Mouse (Mus musculus) adrenal gland, adult 2 months (tissue): ENCODE data around the gene Bcdin3d. TPM values are rescaled to one million over a fixed set of nuclear protein-coding genes. Genes with fewer than 3 reads are reported as not detected.
"Not testable (repeated sequence)": the region's sequence is repeated elsewhere in the genome, so short reads cannot be mapped to it uniquely, and the experiment has no call there.

ENCODE experiments used
- DNase-seq: peaks from one replicate; pipeline ENCODE4 v3.0.0; 2021
- polyA plus RNA-seq: library from polyadenylated mRNA; depleted of rRNA; stranded (reverse); fragments of >200 nt; gene quantifications from 2 replicates; pipeline ENCODE4 v1.2.3, GENCODE M21; 2012
- total RNA-seq, 2 experiments: library from RNA; stranded (reverse); gene quantifications; 2 replicates each; pipeline ENCODE4 v1.2.3; 2021

Bcdin3d gene
- total and polyA plus RNA-seq, 3 experiments = 3.3 to 6.4 (median 4.5) TPM

DNA sequence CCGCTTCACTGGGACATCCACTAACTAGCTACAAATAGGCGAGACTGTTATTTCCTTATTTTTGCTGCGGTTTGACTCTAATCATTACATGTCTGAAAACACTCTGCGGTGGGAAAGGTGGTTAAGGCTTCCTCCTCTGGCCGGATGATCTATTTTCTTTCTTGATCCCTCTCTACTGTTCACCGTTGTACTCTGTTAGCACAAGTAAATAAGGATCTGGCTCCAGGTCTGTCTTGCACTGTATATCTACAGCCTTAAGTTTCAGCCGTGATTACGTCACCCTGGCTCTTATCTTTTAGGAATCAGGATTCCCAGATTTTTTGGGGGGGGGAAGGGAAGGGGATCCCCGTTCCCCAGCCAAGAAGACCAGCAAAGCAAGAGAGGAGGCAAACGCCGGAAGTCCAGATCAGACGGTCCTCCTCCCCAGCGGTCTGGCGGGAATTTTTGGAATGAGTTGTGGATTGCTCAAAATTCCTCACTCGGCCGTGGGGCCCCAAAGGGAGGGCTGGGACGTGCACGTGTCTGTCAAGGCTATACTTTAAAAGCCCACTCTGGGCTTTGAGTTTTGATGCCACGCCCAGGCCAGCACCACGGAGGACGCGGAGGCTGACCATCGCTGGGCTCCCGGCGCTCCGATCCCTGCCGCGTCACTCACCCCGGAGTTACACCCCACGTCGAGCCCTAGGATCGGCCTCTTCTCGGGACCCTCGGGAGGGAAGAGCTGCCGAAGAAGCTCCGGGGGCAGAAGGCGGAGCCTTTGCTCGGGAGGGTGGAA lies 542 bp downstream of the Bcdin3d start:
- peak; percentile 83 for DNase-seq

DNA sequence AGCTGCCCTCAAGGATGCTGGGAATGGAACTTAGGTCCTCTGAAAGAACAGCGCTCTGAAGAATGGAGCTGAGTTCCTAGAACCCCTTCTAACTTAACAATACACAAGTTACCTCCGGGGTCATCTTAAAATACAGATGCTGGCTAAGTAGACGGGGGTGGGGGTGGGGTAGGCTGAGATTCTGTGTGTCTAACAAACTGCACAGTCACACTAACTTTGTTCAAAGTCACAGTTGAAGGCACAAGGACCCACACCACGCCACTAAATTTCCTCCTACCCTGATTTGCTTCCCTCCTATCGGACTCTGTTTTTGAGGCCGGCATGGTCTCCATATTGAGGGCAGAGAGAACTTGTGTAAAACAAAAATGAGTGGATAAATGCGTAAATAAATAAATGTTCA lies 1.6 kb downstream of the Bcdin3d start:
- no peak for DNase-seq

DNA sequence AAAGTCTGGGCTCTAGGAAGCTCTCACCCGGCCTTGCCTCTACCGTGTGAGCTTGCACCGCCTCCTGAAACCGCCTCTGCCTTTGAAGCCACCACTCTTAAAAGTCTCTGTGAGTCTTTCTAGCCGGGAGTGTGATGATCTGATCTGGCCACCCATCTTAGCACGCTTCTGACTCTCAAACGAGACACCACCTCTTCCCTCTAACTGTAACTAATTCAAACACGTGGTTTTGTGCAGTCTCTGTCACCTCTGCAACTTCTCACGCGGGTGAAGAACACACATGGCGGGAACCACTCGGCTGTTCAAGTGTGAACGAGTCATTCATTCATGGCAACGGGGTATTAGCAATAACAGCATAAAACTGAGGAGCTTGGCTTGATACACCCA lies 2.9 kb downstream of the Bcdin3d start:
- no peak for DNase-seq

DNA sequence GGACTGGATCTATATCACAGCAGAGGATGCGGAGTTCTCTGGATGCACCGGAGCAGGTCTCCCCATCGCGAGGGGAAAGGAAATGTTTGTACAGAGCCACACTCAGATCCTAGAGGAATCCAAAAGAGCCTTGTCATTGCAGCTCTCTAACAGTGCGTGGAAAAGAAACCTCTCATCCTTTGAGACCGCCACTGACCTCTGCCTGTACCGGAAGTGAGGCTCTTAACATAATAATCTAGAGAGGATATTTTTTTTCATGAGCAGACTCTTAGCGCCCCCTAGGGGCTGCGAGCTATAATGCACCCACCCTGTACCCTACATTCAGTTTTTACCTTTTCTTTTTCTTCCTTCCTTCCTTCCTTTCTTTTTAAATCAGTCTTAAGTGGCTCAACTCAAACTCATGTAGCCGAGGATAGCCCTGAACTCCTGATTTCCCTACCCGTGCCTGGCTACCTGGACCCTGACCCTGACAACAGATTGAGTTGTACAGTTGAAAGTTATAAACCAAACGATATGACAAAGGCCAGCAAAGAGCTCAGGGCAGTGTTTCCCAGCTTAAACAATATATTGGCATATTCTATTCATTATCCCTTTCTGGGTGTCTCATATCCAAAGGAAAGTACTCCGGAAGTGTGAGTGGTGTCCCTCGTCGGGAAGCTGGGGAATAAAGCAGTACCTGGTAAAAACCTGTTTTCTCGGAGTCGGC lies 3.4 kb downstream of the Bcdin3d start:
- peak; percentile 61 for DNase-seq

DNA sequence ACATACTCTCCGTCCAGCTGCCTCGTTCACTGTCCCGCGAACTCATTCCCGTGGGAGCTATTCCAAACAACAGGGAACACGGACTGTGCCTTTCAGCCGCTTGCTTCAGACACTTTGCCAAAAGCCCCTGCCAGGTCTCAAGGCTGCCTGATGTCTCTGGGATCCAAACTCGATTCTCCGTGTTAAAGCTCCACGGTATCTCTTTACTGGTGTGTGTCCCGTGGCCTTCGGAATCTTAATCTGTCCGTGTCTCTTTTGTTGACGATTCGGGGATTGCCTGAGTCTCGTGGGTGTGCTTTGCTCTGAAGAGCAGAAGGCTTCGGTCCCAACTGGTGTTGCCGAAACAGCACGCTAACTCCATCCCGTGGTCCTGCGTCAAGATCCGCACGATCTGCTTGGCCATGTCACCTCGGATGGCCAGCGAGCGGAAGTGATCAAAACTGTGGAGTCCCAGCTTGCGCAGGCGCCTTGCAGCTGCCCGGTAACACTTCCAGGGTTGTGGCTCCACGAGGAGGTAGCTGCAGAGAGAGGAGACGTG lies 4.2 kb downstream of the Bcdin3d start:
- no peak for DNase-seq

DNA sequence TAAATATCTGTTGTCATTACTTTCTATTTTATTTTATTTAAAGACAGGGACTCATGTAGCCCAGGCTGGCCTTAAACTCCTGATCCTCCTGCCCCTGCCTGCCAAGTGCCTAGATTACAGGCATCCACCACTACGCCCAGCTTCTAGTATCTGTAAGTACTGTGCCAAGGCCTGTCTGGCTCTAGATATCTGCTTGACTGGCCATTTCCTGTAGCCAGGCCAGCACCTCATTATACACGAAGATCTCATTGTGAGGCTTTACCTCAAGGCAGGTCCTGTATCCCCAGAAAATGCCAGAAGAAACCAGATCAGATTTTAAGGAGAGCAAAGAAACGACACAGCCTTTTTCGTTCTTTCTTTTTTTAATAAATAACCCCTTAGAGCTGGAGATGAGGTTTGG lies 4.8 kb downstream of the Bcdin3d start:
- DNase-seq = no peak

DNA sequence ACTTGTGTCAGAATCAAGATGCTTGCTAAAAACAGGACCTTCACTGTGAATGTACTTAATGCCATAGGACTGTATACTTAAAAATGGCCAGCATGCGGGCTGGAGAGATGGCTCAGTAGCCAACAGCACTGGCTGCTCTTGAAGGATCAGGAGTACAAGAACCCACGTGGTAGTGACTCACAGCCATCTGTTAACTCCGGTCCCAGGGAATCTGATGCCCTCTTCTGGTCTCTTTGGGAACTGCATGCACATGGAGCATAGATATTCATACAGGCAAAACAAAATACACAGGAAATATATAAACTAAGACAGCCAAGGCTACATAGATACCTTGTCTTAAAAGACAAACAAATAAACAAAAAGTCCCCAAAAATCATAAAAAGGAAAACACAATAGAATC lies 5.5 kb downstream of the Bcdin3d start:
- DNase-seq = peak; percentile 80

DNA sequence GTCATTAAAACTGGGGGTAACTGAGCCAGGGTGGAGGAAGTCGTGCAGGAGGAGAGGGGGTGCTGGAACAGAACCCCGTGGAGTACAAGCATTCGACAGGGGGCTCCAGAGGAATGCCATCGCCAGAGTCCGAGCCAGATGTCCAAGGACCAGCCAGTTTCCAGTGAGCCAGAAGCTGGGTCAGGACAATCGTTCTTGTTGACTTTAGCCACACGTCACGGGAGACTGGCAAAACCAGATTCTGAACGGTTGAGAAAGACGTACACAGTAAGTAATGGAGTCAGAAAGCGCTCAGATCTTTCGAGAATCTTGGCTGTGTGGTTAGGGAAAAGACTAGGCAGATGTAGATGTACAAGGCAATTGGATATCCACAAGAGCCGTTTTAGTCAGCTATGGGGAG lies 11.3 kb downstream of the Bcdin3d start:
- DNase-seq = no peak

DNA sequence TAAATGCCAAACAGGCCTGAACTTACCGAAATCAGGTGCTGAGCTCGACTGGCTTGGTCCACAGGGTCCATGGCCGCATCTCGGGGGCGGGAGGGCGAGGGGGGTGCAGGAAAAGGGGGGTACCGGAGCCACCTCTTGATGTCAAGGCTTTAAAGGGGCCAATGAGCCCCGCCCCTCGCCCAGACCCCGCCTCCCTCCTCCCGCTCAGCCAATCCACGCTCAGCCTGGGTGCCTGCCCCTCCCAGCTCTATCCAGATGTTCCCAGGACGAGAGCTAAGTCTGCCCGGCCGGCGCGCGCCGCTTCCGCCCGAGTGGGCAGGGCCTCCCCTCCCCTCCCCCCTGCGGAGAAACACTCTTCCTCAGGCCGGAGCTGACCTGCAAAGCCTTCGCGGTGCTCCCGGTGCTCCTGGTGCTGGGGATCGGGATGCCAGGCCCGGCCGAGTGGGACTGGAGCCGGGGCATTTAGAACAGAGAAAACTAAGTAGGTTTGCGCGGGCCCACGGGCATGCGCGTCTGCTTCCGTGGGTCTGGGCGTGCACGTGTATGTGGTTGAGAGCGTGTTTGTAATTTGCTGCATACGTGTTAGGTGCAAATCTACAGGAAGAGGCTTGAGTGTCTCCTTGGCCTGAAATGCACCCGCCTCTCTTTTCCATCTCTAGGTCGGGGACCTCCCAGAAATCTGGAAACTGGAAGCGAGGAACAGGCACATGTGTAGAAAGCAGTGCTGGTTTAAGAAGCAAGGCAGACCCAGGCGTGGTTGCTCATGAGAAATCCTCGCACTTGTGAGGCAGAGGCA lies 16.7 kb downstream of the Bcdin3d start, which contains the start of gene Nckap5l:
Gene Nckap5l (minus strand): TSS at position 143 of the 796 bp plus-strand sequence.
- DNase-seq = peak; percentile 97

DNA sequence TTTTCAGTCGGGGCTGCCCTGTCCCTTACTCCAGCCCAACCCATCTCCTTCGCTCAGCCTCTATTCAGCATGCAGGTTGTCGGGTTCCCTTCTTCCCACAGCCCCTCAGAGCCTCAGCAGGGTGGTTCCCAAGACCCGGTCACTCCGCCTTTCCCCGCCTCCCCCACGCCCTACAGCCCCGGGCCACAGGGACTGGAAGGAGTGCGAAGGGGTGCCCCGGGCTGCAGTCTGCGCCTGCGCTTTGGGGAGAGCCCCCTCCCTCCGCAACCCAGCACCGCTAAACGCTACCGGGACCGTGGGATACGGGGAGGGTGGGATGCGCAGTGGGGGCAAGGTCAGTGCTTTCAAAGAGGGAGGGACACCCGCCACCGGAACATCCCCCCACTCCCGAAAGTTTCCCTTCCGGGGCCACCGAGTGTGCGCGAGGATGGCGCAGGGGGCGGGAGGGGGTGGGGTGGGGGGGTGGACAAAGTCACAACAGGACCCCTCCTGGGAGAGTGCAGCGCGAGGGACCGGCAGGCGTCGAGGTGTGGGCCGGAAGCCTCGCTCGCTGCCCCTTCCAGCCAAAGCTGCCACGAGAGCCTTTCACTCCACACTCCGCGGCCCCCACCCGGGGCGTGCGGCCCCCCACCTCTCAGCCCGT lies 17.4 kb downstream of the Bcdin3d start:
- peak; percentile 89 for DNase-seq

DNA sequence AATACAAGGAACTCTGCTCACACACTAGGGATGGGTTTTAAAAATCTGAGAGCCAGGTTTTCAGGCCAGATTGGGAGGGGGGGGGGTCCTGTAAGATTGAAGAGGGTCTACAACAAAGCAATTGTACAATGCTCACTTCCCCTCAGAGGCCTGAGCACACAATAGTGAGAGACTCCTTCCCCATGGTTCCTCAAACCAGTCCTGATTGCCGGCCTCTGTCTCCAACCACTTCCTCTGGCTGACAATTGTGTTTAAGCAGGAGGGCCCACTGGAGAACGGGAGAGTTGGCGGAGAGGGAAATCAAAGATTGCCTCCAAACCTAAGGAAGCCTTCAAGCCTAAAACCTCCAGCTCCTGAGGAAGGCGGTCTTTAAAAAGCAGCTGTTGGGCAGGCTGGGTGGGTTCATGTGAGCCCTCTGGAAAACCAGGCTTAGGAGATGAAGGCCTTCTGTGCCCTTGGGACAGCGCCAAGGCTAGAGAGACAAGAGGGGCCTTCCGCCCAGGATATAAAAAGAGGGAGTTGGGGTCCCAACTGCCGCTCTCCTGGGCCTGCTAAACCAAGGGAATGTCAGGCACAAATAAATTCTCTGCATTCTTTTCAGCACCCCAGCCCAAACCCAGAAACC lies 18.1 kb downstream of the Bcdin3d start:
- DNase-seq = no peak

DNA sequence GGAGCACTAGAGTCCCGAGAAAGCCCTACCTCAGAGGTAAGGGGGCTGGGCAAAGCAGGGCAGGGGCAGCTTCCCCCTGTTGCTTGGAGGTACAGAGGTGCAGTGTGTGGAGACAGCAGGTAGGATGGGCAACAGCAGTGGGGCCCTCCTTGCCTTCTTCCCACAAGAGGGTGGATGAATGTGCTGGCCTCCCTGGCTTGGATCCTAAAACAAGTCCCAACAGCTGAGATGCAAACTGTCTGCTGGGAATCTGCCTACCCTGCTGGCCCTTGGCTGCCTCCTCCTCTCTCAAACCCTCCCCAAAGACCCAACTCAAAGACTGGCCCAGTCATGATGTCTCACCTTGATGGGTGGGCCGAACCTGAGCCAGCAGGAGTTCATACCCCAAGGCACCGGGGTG lies 19.1 kb downstream of the Bcdin3d start:
- DNase-seq = no peak

DNA sequence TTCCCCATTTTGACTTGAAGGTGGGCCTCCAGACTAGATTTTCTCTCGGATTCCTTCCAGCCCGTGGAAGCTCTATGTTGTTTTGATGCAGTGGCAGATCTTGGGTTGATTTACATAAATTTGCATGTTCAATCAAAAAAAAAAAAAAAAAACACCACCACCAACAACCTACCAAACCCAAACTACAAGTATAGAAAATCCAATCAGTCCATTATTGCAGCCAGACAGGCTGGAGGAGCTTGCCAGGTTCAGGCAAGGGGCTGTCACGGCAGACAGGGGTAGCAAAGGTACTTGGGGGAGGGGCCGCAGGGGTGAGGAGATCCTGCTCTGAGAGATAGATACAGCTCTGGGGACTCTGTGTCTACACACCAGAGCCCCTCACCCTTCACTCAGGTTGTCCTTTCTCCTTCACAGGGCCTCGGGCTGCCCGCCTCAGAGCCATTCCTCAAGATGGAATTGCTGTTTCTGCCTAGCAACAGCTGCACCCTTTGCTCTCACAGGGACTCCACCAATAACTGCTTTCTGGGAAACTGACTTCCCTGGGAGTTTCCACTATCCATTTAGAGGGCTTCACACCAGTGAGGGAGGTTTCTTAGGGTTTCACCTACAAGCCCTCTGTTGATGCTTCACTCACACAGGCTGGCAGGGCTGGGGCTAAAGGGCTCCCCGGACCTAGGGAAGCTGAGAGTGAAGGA lies 19.8 kb downstream of the Bcdin3d start:
- DNase-seq = no peak

DNA sequence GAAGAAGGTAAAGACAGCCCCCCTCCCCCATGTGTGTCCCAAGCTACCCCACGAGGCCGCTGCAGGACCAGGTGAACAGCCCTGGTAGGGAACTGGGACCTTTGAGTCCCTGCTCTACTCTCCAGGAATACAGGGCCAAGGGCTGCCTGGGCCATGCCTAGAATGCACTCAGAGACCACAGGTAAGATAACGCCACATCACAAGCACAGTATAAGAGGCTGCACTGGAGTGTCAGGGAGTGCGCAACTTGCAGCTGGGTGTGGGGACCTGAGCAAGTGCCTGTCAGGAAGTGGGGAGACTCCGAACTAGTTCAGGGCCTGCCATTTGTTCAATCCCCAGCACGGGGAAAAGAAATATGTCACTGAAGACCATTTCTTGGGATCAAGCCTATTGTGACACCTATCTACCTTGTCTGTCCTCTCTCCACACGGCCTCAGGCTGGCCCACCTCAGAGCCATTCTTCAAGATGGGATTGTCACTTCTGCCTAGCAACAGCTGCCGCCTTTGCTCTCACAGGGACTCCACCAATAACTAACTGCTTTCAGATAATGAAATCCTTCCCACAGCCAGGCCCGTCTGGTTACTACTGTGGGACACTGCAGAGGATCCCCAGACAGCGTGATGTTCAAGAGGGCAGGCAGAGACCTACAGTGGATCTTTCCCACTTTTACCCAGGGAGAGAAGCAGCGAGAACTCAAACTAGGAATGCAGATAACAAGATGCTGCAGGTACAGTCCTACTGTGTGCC lies 21.2 kb downstream of the Bcdin3d start:
- DNase-seq = no peak

DNA sequence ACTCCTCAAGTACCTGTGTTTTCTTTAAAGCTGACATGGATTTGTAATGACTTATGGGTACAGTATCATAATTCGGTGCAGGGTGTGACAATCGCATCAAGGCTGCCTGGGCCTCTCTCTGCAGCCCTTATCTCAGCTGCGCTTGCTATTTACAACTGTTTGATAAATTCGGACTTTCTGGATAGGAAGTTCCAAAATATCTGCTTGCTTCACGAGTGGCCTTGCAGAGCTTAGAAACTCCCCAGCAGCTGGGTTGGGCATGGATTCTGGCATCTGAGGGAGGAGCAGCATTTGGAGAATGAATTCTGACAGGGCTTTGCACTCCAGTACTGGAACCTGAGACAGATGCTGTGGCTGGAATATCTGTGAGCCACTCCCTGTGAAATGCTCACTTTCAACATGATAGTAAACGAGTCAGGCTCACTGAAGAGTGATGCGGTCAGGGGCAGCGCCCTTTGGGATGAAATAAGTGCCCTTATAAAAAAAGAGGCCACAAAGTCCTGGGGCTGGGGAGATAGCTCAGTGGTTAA lies 24.7 kb downstream of the Bcdin3d start:
- no peak for DNase-seq

DNA sequence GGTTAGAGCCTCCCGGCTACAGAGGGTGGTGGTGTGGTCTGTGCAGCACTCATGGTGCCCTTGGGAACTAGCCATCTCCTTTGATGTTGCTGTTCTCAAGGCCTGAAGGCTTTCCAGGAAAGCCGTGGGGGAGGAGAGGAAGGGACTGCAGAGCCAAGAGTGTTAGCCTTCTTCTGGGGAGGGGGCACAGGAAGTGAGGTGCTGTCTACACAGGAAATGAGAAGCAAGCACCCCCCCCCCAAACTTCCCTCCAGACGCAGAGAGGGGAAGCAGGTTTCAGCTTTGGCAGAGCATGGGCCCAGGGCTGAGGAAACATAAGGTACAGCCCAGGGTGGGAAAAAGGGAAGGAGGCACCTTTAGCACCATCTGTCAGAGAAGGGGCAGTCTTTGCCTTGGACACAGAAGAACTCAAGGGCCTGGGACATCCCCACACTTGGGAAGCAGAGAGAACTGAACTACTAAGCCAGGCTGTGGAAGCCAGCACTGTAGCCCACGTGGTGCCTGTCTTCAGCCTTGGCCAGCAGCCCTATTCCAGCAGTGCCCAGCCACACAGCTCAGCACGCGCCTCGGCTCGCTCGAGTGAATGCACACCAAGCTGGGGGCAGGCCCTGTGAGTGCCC lies 25.3 kb downstream of the Bcdin3d start:
- peak; percentile 88 for DNase-seq

DNA sequence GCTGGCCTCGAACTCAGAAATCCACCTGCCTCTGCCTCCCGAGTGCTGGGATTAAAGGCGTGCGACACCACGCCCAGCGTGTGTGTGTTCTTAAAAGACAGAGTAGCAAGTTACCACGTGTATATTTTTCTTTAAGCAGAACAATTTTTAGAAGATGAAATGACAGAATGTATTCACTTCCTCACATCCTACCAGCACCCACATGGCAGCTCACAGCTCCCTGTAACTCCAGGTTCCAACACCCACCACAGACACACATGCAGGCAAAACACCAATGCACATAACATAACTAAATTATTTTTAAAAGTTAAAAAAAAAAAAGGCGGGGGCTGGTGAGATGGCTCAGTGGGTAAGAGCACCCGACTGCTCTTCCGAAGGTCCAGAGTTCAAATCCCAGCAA lies 28.4 kb downstream of the Bcdin3d start:
- DNase-seq = not testable (repeated sequence)

DNA sequence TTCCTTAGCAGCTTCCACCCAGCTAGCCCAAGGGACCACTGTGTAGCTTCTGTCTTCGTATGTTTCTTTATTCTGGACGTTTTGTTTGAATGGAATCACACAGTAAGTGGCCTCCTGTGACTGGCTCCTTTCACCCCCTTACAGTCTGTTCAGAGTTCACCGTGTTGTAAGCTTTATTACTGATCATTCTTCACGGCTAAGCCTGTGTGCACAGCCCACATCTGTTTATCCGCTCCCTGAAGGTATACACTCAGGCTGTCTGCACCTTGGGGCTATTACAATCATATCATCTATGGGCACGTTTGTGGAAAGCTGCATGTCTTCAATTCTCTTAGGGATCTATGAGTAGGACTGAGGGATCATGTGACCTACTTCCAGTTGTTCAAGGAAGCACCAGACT lies 29.0 kb downstream of the Bcdin3d start:
- no peak for DNase-seq

DNA sequence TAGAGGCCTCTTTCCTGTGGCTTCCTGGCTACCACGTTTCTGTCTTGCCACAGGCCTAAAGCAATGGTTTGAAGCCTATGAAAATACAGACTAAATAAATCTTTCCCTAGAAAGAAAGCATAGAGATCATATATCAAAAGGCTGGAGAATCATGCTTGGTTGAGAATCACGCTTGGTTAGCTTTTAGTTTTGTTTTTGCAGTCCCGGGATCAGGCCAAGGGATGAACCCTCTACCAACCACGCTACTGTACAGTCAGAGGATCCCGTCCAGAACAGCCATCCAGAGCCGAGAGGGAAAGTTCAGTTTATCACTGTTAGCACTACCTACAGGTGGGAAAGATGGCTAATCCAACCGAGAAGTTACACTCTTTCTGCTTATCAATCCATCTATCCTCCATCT lies 32.2 kb downstream of the Bcdin3d start:
- no peak for DNase-seq
